Mouse (Mus musculus): ENCODE data around the gene Igf2bp3. TPM values are rescaled to one million over a fixed set of nuclear protein-coding genes. Genes with fewer than 3 reads are reported as not detected.

Igf2bp3 gene
- polyA plus RNA-seq (2012; rRNA removed) = 0.02 TPM in 1 of 2 replicates, not detected in the other

DNA sequence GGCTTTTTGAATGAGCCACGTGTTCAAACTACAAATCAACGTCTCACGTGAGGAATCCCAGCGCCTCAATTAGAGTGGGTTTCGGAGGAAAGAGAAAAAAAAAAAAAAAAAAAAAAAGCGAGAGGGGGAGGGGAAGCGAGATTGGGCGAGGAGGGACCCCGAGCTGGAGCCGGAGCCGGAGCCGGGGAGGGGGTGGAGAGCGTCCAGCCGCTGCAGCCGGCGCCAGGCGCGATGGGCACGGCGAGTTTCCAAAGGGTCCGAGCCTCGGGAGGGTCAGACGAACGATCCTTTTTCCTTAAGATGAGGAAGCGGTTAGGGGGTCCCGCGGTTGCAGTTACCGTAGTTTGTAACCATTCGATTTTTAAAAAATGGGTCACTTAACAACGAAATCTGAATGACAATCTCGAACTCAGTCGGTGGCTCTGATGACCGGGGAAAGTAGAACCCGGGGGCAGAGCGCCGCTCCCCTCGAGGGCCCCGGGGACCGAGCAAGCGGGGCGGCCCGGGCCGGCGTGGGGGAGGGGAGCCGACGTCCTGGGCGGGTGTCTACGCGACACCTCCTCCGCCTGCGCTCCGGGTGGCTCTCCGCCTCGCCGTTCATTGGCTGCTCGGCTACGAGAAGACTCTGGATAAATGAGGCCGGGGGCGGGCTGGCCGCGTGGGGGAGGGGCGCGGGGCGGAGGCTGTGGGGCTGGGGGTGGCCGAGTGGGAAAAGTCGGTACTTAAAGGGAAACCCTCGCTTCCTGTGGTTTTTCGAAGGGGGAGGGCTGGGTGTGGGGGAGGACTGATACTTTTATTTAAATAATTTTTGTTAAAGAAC is at the start of gene Igf2bp3:
Gene Igf2bp3, minus strand, starts transcription at position 30 of the 820 bp plus-strand sequence.

DNA sequence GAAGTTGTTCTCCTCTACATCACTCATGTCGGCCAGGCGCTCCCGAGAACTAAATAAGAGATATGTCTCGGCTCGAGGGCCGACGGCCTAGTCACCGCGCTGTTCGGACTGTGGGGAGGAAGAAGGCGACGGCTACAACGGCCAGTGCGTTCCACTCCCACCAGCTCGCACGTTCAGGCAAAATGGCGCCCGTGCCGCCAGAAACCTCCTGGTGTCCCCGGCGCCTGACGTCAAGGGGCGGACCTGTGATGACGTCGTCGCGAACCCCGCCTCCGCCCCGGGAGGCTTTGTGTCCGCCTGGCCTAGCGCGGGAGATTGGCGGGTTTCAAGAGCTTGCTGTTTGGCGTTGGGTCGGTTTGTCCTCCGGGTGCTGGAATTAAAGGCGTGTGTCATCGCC is 49.1 kb upstream of the Igf2bp3 start, which contains the start of gene Tra2a:
Gene Tra2a, minus strand, starts transcription at position 187 of the 397 bp plus-strand sequence.

DNA sequence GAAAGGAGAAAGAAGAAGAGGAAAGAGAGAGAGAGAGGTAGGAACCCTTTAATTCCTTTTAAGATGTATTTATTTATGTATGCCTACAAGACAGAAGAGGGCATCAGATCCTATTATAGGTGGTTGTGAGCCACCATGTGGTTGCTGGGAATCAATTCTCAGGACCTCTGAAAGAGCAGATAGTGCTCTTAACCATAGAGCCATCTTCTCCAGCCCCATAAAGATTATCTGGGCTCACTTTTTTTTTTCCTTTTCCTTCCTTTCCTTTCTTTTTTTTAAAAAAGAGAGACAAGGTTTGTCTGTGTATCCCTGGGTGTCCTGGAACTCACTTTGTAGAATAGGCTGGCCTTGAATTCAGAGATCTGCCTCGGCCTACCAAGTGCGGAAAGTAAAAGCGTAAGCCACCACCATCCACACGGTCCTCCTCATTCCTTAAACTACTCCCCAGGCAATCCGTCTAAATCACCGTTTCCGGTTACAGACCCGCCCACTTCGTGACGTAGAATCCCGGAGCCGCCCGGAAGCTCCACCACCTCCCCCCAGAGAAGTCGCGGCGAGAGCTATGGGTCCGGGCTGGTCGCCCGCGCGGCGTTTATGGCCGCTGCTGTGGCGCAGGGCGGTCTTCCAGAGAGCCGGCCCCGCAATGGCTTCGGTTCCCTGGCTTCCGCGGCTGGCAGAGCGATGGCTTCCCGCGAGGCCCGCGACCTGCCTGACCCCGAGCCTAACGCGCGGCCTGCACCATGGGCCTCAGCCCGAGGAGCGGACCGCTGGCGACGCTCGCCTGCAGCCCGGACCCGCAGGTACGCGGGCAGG is 141.2 kb downstream of the Igf2bp3 start, which contains the start of gene Malsu1:
Gene Malsu1, plus strand, starts transcription at position 492 of the 813 bp plus-strand sequence.

DNA sequence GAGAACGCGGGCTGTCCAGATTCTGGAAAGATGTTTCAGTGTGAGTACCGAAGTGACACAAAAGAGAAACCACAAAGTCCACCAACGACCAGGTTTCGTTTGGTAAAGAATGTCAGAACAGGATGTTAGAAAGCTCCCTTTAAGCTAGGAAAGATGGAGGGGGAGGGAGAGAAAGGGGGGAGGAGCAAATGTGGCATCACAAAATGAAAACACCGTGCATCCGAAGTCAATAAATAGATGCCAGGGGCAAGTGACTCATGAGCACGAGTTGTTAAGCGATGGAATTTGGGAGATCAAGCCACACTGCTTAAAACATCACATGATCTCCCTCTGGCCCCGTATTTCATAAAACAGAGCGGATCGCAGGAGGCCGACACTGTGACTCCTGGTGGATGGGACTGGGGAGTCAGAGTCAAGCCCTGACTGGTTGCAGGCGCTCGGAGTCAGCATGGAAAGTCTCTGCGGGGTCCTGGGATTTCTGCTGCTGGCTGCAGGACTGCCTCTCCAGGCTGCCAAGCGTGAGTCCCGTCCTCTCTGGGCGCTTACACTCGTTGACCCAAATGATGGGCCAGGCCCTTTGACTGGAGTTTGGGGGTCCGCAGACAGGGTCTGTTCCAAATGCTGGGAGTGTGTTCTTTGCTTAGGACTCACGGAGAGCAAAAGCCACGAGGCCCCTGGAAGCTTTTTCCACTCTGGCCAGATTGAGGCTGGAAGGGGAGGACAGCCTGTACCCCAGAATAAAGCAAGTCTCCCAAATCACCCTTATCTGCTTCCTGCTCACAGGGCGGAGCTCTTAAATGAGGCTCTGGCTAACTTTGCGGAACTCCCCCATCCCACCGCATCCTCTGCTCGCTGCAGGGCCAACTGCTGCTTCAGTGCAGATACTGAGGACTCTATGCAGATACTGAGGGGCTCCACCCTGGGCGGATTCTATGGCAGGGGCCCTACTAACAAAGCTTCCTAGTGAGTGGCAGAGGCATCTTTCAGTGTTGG is 178.2 kb downstream of the Igf2bp3 start, which contains the start of gene Gpnmb:
Gene Gpnmb, plus strand, starts transcription at position 272 of the 993 bp plus-strand sequence.

Other genes with a start within 250 kb of the Igf2bp3 start
- not detected in 2 replicates for gene Doxl2, start 240.0 kb downstream of the Igf2bp3 start, polyA plus RNA-seq (2012; rRNA removed)
- gene Svs1, start 228.1 kb downstream of the Igf2bp3 start, polyA plus RNA-seq (2012; rRNA removed) = not detected in 2 replicates
- 2.5 and 2.8 TPM in 2 replicates for gene Gpnmb, start 178.4 kb downstream of the Igf2bp3 start, polyA plus RNA-seq (2012; rRNA removed)
- 19.6 and 20.6 TPM in 2 replicates for gene Malsu1, start 141.2 kb downstream of the Igf2bp3 start, polyA plus RNA-seq (2012; rRNA removed)
- 17.7 and 21.9 TPM in 2 replicates for gene Tra2a, start 49.1 kb upstream of the Igf2bp3 start, polyA plus RNA-seq (2012; rRNA removed)
- 1.4 and 1.5 TPM in 2 replicates for gene Ccdc126, start 104.3 kb upstream of the Igf2bp3 start, polyA plus RNA-seq (2012; rRNA removed)
- 3.9 and 5.0 TPM in 2 replicates for gene Fam221a, start 152.8 kb upstream of the Igf2bp3 start, polyA plus RNA-seq (2012; rRNA removed)
- gene Stk31, start 180.6 kb upstream of the Igf2bp3 start, polyA plus RNA-seq (2012; rRNA removed) = not detected in 2 replicates

Data from colon, adult 2 months (tissue).